Mouse (Mus musculus) CD4-positive, CD25-positive, alpha-beta regulatory T cell, adult 2 months (primary cell): ENCODE measurements around the gene Veph1.
A peak's percentile ranks its signal among the peaks of the same experiment; 100 is the strongest.
"Not testable (repeated sequence)": the region's sequence is repeated elsewhere in the genome, so short reads cannot be mapped to it uniquely, and the experiment has no call there.

ENCODE experiments used
- DNase-seq: peaks from one replicate; pipeline ENCODE4 v3.0.0-alpha.2; 2012; ENCODE audit warnings: low read depth, low spot score

Veph1 gene

GRCm38 (mm10) chr3:66296545-66296944 is at the start of gene Veph1:
Gene Veph1 (minus strand): TSS chr3:66296837.
- DNase-seq, result no peak

GRCm38 (mm10) chr3:66340742-66341141 is 44.1 kb upstream of the Veph1 start:
- no peak for DNase-seq

- no peak for DNase-seq
Measured at GRCm38 (mm10) chr3:66332401-66332729, 35.7 kb upstream of the Veph1 start.

GRCm38 (mm10) chr3:66331592-66332400 is 35.2 kb upstream of the Veph1 start:
- peak; percentile 22 for DNase-seq

- DNase-seq, result no peak
Measured at GRCm38 (mm10) chr3:66330896-66331579, 34.4 kb upstream of the Veph1 start.

- no peak for DNase-seq
Measured at GRCm38 (mm10) chr3:66325962-66326834, 29.6 kb upstream of the Veph1 start.

- DNase-seq, result no peak
Measured at GRCm38 (mm10) chr3:66325486-66325951, 28.9 kb upstream of the Veph1 start.

GRCm38 (mm10) chr3:66314793-66315715 is 18.4 kb upstream of the Veph1 start:
- no peak for DNase-seq

GRCm38 (mm10) chr3:66310586-66310985 is 13.9 kb upstream of the Veph1 start:
- no peak for DNase-seq

- DNase-seq, result no peak
Measured at GRCm38 (mm10) chr3:66309531-66309930, 12.9 kb upstream of the Veph1 start.

GRCm38 (mm10) chr3:66295236-66295635 is 1.4 kb downstream of the Veph1 start:
- DNase-seq, result no peak

GRCm38 (mm10) chr3:66294729-66295128 is 1.9 kb downstream of the Veph1 start:
- DNase-seq, result no peak

GRCm38 (mm10) chr3:66292356-66292946 is 4.2 kb downstream of the Veph1 start:
- no peak for DNase-seq

GRCm38 (mm10) chr3:66263270-66263669 is 33.4 kb downstream of the Veph1 start:
- no peak for DNase-seq

GRCm38 (mm10) chr3:66262319-66262718 is 34.3 kb downstream of the Veph1 start:
- no peak for DNase-seq

- DNase-seq, result no peak
Measured at GRCm38 (mm10) chr3:66254504-66255105, 42.0 kb downstream of the Veph1 start.

GRCm38 (mm10) chr3:66251842-66252241 is 44.8 kb downstream of the Veph1 start:
- DNase-seq, result no peak

GRCm38 (mm10) chr3:66240476-66240875 is 56.2 kb downstream of the Veph1 start:
- DNase-seq, result no peak

- not testable (repeated sequence) for DNase-seq
Measured at GRCm38 (mm10) chr3:66236234-66236871, 60.3 kb downstream of the Veph1 start.
